Mouse (Mus musculus) kidney, embryonic 15.5 days (tissue): ENCODE measurements around the gene Syn2. TPM values are rescaled to one million over a fixed set of nuclear protein-coding genes. Genes with fewer than 3 reads are reported as not detected.

Source experiments
- ATAC-seq: fragments of 200-750 bp; cut with Nextera tagmentation; replicated peaks from 2 replicates; pipeline ENCODE4 v1.8.0; 2017; ENCODE audit warnings: moderate TSS enrichment; ENCODE audit not compliant: low FRiP score
- H3K27ac ChIP-seq: fragments of 300-500 bp; sonication (generic); 2 replicates; pipeline ENCODE4 v1.5.1; 2015; ENCODE audit warnings: mild to moderate bottlenecking, inconsistent platforms
- H3K27me3 ChIP-seq: fragments of 300-500 bp; sonication (generic); 2 replicates; pipeline ENCODE4 v1.6.1; 2015; ENCODE audit warnings: inconsistent platforms
- H3K36me3 ChIP-seq: fragments of 300-500 bp; sonication (generic); 2 replicates; pipeline ENCODE4 v1.6.1; 2015; ENCODE audit warnings: inconsistent platforms
- H3K4me1 ChIP-seq: fragments of 300-500 bp; sonication (generic); 2 replicates; pipeline ENCODE4 v1.6.1; 2015; ENCODE audit warnings: inconsistent platforms
- H3K4me2 ChIP-seq: fragments of 300-500 bp; sonication (generic); 2 replicates; pipeline ENCODE4 v1.6.1; 2015; ENCODE audit warnings: moderate library complexity, mild to moderate bottlenecking, inconsistent platforms
- H3K4me3 ChIP-seq: fragments of 300-500 bp; sonication (generic); replicated peaks from 2 replicates; pipeline ENCODE4 v1.5.1; 2015; ENCODE audit warnings: mild to moderate bottlenecking, inconsistent platforms
- H3K9ac ChIP-seq: fragments of 300-500 bp; sonication (generic); 2 replicates; pipeline ENCODE4 v1.6.1; 2015; ENCODE audit warnings: mild to moderate bottlenecking, inconsistent platforms
- H3K9me3 ChIP-seq: fragments of 300-500 bp; sonication (generic); replicated peaks from 2 replicates; pipeline ENCODE4 v1.6.1; 2016; ENCODE audit warnings: inconsistent platforms
- WGBS: fragments of 180-500 bp; shearing (Covaris S2); methylation state at CpG from one replicate; pipeline ENCODE4 v1.1.7; 2015; ENCODE audit warnings: mixed read lengths; 5-methylcytosine and 5-hydroxymethylcytosine counted together
- polyA plus RNA-seq: library from polyadenylated mRNA; unstranded; fragments of >200 nt; fragmentation: Nextera tagmentation; extraction: Ambion mirVana; gene quantifications from 2 replicates; pipeline ENCODE4 v1.2.1, GENCODE M21; 2015

Gene Syn2
- polyA plus RNA-seq, 1 experiment from 2014 or later, result 3.5 TPM

GRCm38 (mm10) chr6:115279639-115280038, 144.9 kb downstream of the Syn2 start:
- Histone ChIP-seq H3K4me3 (no peak overlapping the region), H3K27ac (no peak overlapping the region), H3K4me2 (no peak overlapping the region), H3K4me1 (no peaks in the 10 kb centered on the region), H3K27me3 (no peaks in the 10 kb centered on the region), H3K9me3 (no peaks in the 10 kb centered on the region), H3K36me3 (no peaks in the 10 kb centered on the region), H3K9ac (no peak overlapping the region)
- WGBS, result 58% methylated on average over 2 of the region's 2 CpGs
- ATAC-seq, result no peak

GRCm38 (mm10) chr6:115284153-115284552, 149.5 kb downstream of the Syn2 start:
- H3K27ac ChIP-seq, result no peak overlapping the region
- no peak for ATAC-seq
- H3K9ac ChIP-seq, result no peak overlapping the region
- WGBS, result 89% methylated on average over 2 of the region's 2 CpGs
- H3K9me3 ChIP-seq, result no peaks in the 10 kb centered on the region
- H3K36me3 ChIP-seq, result no peaks in the 10 kb centered on the region
- H3K4me2 ChIP-seq, result no peak overlapping the region
- no peaks in the 10 kb centered on the region for H3K27me3 ChIP-seq
- H3K4me3 ChIP-seq, result no peak overlapping the region
- H3K4me1 ChIP-seq, result no peaks in the 10 kb centered on the region

- no peak overlapping the region for H3K27ac ChIP-seq
- H3K27me3 ChIP-seq, result no peaks in the 10 kb centered on the region
- no peak overlapping the region for H3K9ac ChIP-seq
- no peaks in the 10 kb centered on the region for H3K36me3 ChIP-seq
- no peak overlapping the region for H3K4me2 ChIP-seq
- no peaks in the 10 kb centered on the region for H3K9me3 ChIP-seq
- no peak for ATAC-seq
- no peaks in the 10 kb centered on the region for H3K4me1 ChIP-seq
- no peak overlapping the region for H3K4me3 ChIP-seq
- 86% methylated on average over 6 of the region's 6 CpGs for WGBS
Observed at GRCm38 (mm10) chr6:115286441-115286840, 151.7 kb downstream of the Syn2 start.

GRCm38 (mm10) chr6:115288223-115288622, 153.5 kb downstream of the Syn2 start:
- no peak for ATAC-seq
- no peaks in the 10 kb centered on the region for H3K36me3 ChIP-seq
- WGBS, result 87% methylated on average over 3 of the region's 3 CpGs

GRCm38 (mm10) chr6:115290561-115290960, 155.9 kb downstream of the Syn2 start:
- Histone ChIP-seq H3K4me2 (no peak overlapping the region), H3K4me1 (0 out of 2 replicates have a peak, but pooled peaks cover 7% of the 10 kb centered on the region), H3K27me3 (no peaks in the 10 kb centered on the region), H3K27ac (no peak overlapping the region), H3K9ac (no peak overlapping the region), H3K9me3 (no peaks in the 10 kb centered on the region), H3K4me3 (no peak overlapping the region), H3K36me3 (no peaks in the 10 kb centered on the region)
- 70% methylated on average over 5 of the region's 5 CpGs for WGBS
- no peak for ATAC-seq

More at GRCm38 (mm10) chr6:115288223-115288622, 153.5 kb downstream of the Syn2 start:
- H3K9ac ChIP-seq, result no peak overlapping the region
- H3K4me3 ChIP-seq, result no peak overlapping the region
- H3K4me2 ChIP-seq, result no peak overlapping the region
- no peak overlapping the region for H3K27ac ChIP-seq
- 0 out of 2 replicates have a peak, but pooled peaks cover 5% of the 10 kb centered on the region for H3K4me1 ChIP-seq
- H3K9me3 ChIP-seq, result no peaks in the 10 kb centered on the region
- no peaks in the 10 kb centered on the region for H3K27me3 ChIP-seq

- Histone ChIP-seq H3K9me3 (no peaks in the 10 kb centered on the region), H3K27me3 (no peaks in the 10 kb centered on the region), H3K9ac (no peak overlapping the region), H3K4me3 (no peak overlapping the region), H3K36me3 (no peaks in the 10 kb centered on the region), H3K27ac (no peak overlapping the region), H3K4me1 (0 out of 2 replicates have a peak, but pooled peaks cover 7% of the 10 kb centered on the region), H3K4me2 (no peak overlapping the region)
- ATAC-seq, result no peak
- 78% methylated on average over 2 of the region's 2 CpGs for WGBS
Observed at GRCm38 (mm10) chr6:115291068-115291467, 156.4 kb downstream of the Syn2 start.

GRCm38 (mm10) chr6:115291823-115292222, 157.1 kb downstream of the Syn2 start:
- ATAC-seq, result no peak
- Histone ChIP-seq H3K27ac (no peak overlapping the region), H3K27me3 (no peaks in the 10 kb centered on the region), H3K36me3 (no peaks in the 10 kb centered on the region), H3K4me3 (no peak overlapping the region), H3K4me1 (0 out of 2 replicates have a peak, but pooled peaks cover 7% of the 10 kb centered on the region), H3K9ac (no peak overlapping the region), H3K4me2 (no peak overlapping the region), H3K9me3 (no peaks in the 10 kb centered on the region)
- 91% methylated on average over 6 of the region's 6 CpGs for WGBS

- Histone ChIP-seq H3K36me3 (no peaks in the 10 kb centered on the region), H3K4me2 (no peak overlapping the region), H3K9ac (no peak overlapping the region), H3K9me3 (no peaks in the 10 kb centered on the region), H3K4me3 (no peak overlapping the region), H3K27me3 (no peaks in the 10 kb centered on the region), H3K4me1 (0 out of 2 replicates have a peak, but pooled peaks cover 7% of the 10 kb centered on the region), H3K27ac (no peak overlapping the region)
- no peak for ATAC-seq
- 64% methylated on average over 6 of the region's 6 CpGs for WGBS
Observed at GRCm38 (mm10) chr6:115292621-115293020, 157.9 kb downstream of the Syn2 start.

- H3K9me3 ChIP-seq, result no peaks in the 10 kb centered on the region
- H3K36me3 ChIP-seq, result no peaks in the 10 kb centered on the region
- H3K27ac ChIP-seq, result no peak overlapping the region
- no peak overlapping the region for H3K4me3 ChIP-seq
- no peak overlapping the region for H3K4me2 ChIP-seq
- no peaks in the 10 kb centered on the region for H3K27me3 ChIP-seq
- WGBS, result 87% methylated on average over 2 of the region's 2 CpGs
- ATAC-seq, result no peak
- no peak overlapping the region for H3K9ac ChIP-seq
- H3K4me1 ChIP-seq, result 0 out of 2 replicates have a peak, but pooled peaks cover 7% of the 10 kb centered on the region
Observed at GRCm38 (mm10) chr6:115293877-115294276, 159.2 kb downstream of the Syn2 start.

- Histone ChIP-seq H3K27me3 (no peaks in the 10 kb centered on the region), H3K27ac (no peak overlapping the region), H3K4me3 (no peak overlapping the region), H3K9ac (no peak overlapping the region), H3K9me3 (no peaks in the 10 kb centered on the region), H3K4me1 (no peaks in the 10 kb centered on the region), H3K4me2 (no peak overlapping the region), H3K36me3 (no peaks in the 10 kb centered on the region)
- 75% methylated on average over 2 of the region's 2 CpGs for WGBS
- no peak for ATAC-seq
Observed at GRCm38 (mm10) chr6:115307134-115307533, 172.4 kb downstream of the Syn2 start.

GRCm38 (mm10) chr6:115312780-115313179, 178.1 kb downstream of the Syn2 start:
- Histone ChIP-seq H3K4me1 (peaks cover 4% of the 10 kb centered on the region; the same call in 1 of the 2 replicates), H3K4me3 (no peak overlapping the region), H3K9me3 (no peaks in the 10 kb centered on the region), H3K9ac (no peak overlapping the region), H3K36me3 (no peaks in the 10 kb centered on the region), H3K27ac (no peak overlapping the region), H3K27me3 (no peaks in the 10 kb centered on the region), H3K4me2 (0 out of 2 replicates have a peak overlapping the region, but pooled peaks have one; percentile 0)
- no peak for ATAC-seq
- WGBS, result 68% methylated on average over 12 of the region's 12 CpGs

GRCm38 (mm10) chr6:115313235-115313738, 178.6 kb downstream of the Syn2 start:
- no peak for ATAC-seq
- Histone ChIP-seq H3K4me1 (peaks cover 4% of the 10 kb centered on the region; the same call in 1 of the 2 replicates), H3K27me3 (peaks cover 3% of the 10 kb centered on the region; the same call in 1 of the 2 replicates), H3K4me3 (no peak overlapping the region), H3K4me2 (no peak overlapping the region), H3K9me3 (no peaks in the 10 kb centered on the region), H3K9ac (no peak overlapping the region), H3K36me3 (no peaks in the 10 kb centered on the region), H3K27ac (no peak overlapping the region)
- 51% methylated on average over 9 of the region's 9 CpGs for WGBS

- H3K4me3 ChIP-seq, result no peak overlapping the region
- no peaks in the 10 kb centered on the region for H3K9me3 ChIP-seq
- H3K27me3 ChIP-seq, result peaks cover 5% of the 10 kb centered on the region; the same call in 1 of the 2 replicates
- ATAC-seq, result no peak
- no peak overlapping the region for H3K4me2 ChIP-seq
- H3K4me1 ChIP-seq, result peaks cover 4% of the 10 kb centered on the region; the same call in 1 of the 2 replicates
- H3K27ac ChIP-seq, result no peak overlapping the region
- no peaks in the 10 kb centered on the region for H3K36me3 ChIP-seq
- WGBS, result 36% methylated on average over 7 of the region's 7 CpGs
- H3K9ac ChIP-seq, result no peak overlapping the region
Observed at GRCm38 (mm10) chr6:115313910-115314309, 179.2 kb downstream of the Syn2 start.
